Mouse (Mus musculus) midbrain, embryonic 13.5 days (tissue): ENCODE measurements at regions not wholly inside any gene's neighbourhood (a gene's known extent, or its start where the extent isn't known, plus 50 kb on each side); places are given as distances from the start of the nearest gene placed in this dataset.

ENCODE experiments used
- ATAC-seq: fragments of 200-750 bp; cut with Nextera tagmentation; 2 replicates; pipeline ENCODE4 v1.8.0; 2017; ENCODE audit warnings: mild to moderate bottlenecking, moderate TSS enrichment, moderate library complexity
- H3K27ac ChIP-seq: fragments of 300-500 bp; sonication (generic); 2 replicates; pipeline ENCODE4 v1.5.1; 2015; ENCODE audit warnings: inconsistent platforms, mild to moderate bottlenecking, moderate library complexity
- H3K27me3 ChIP-seq: fragments of 300-500 bp; sonication (generic); 2 replicates; pipeline ENCODE4 v1.6.1; 2015; ENCODE audit warnings: mild to moderate bottlenecking, inconsistent platforms
- H3K36me3 ChIP-seq: fragments of 300-500 bp; sonication (generic); 2 replicates; pipeline ENCODE4 v1.6.1; 2015; ENCODE audit warnings: mild to moderate bottlenecking, inconsistent platforms
- H3K4me1 ChIP-seq: fragments of 300-500 bp; sonication (generic); replicated peaks from 2 replicates; pipeline ENCODE4 v1.6.1; 2015; ENCODE audit warnings: inconsistent platforms
- H3K4me2 ChIP-seq: fragments of 300-500 bp; sonication (generic); replicated peaks from 2 replicates; pipeline ENCODE4 v1.6.1; 2015; ENCODE audit warnings: moderate library complexity, mild to moderate bottlenecking, inconsistent platforms
- H3K4me3 ChIP-seq: fragments of 300-500 bp; sonication (generic); replicated peaks from 2 replicates; pipeline ENCODE4 v1.5.1; 2015; ENCODE audit warnings: mild to moderate bottlenecking, inconsistent platforms
- H3K9ac ChIP-seq: fragments of 300-500 bp; sonication (generic); replicated peaks from 2 replicates; pipeline ENCODE4 v1.6.1; 2015; ENCODE audit warnings: mild to moderate bottlenecking, inconsistent platforms
- H3K9me3 ChIP-seq: fragments of 300-500 bp; sonication (generic); 2 replicates; pipeline ENCODE4 v1.6.1; 2016; ENCODE audit warnings: mild to moderate bottlenecking, inconsistent platforms
- WGBS: fragments of 180-500 bp; shearing (Covaris S2); methylation state at CpG from one replicate; pipeline ENCODE4 v1.1.7; 2015; 5-methylcytosine and 5-hydroxymethylcytosine counted together

DNA sequence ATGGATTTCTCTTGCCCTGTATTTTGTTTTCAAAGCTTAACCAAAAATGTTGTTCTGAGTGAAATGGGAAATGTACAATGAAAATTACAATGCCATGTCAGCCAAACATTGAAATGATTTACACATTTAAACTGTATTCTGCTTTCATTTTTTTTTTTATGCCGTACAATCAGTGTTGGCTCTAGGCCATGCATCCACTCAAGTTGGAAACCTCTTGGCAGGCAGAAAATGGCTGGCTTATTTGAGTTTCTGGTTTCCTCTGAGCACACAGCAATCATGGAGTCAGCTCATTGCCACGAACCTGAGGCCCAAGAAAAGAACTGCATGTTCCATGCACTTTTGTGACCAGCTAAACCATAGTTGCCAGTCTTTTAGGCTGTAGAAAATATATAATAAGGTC, 50.5 kb upstream of the Gm34302 start:
- Histone ChIP-seq H3K4me2 (no peak overlapping the region), H3K4me1 (no peaks in the 10 kb centered on the region), H3K9ac (no peak overlapping the region), H3K9me3 (no peaks in the 10 kb centered on the region), H3K27me3 (no peaks in the 10 kb centered on the region), H3K27ac (no peak overlapping the region), H3K36me3 (no peaks in the 10 kb centered on the region), H3K4me3 (no peak overlapping the region)
- ATAC-seq, result no peak
- 69% methylated on average over 2 of the region's 2 CpGs for WGBS
